Mouse (Mus musculus): Measurements from ENCODE around the gene Tmem35b. TPM values are rescaled to one million over a fixed set of nuclear protein-coding genes. Genes with fewer than 3 reads are reported as not detected.

Tmem35b gene
- 1 to 10 TPM; 7.6 to 9.8 TPM for total RNA-seq (2023)

GRCm38 (mm10) chr4:127123391-127123790 is at the start of gene Tmem35b:
Tmem35b (plus strand) TSS chr4:127123691.

GRCm38 (mm10) chr4:127076875-127077548 is 46.5 kb upstream of the Tmem35b start, which contains the start of gene Zmym6:
Zmym6 (plus strand) TSS chr4:127077383.

GRCm38 (mm10) chr4:127168914-127169345 is 45.4 kb downstream of the Tmem35b start, which contains the start of gene Dlgap3:
Dlgap3 (plus strand) TSS chr4:127169204.

Other genes with a start within 250 kb of the Tmem35b start
- 10 to 100 TPM; 13.3 to 20.1 TPM for gene Zmym4, start 155.6 kb upstream of the Tmem35b start, total RNA-seq (2023)
- 100 to 1,000 TPM; 463 to 497 TPM for gene Sfpq, start 102.4 kb upstream of the Tmem35b start, total RNA-seq (2023)
- gene Zmym1, start 62.5 kb upstream of the Tmem35b start, total RNA-seq (2023) = 1 to 10 TPM; 7.6 to 8.7 TPM
- 10 to 100 TPM; 18.6 to 18.9 TPM for gene Zmym6, start 46.3 kb upstream of the Tmem35b start, total RNA-seq (2023)
- not detected for gene Dlgap3, start 45.5 kb downstream of the Tmem35b start, total RNA-seq (2023)
- gene Smim12, start 120.1 kb downstream of the Tmem35b start, total RNA-seq (2023) = 10 to 100 TPM; 24.9 to 29.7 TPM
- not detected for gene Gja4, start 190.3 kb downstream of the Tmem35b start, total RNA-seq (2023)
- not detected for gene Gjb3, start 207.2 kb downstream of the Tmem35b start, total RNA-seq (2023)
- gene Gjb4, start 230.4 kb downstream of the Tmem35b start, total RNA-seq (2023) = not detected
- not detected for gene Gjb5, start 234.5 kb downstream of the Tmem35b start, total RNA-seq (2023)